Mouse (Mus musculus) cerebellum, postnatal 25 days (tissue): Measurements from ENCODE around the gene Olfr827.

Experiments
- DNase-seq, 2 experiments: peaks; one replicate each; pipeline ENCODE4 v3.0.0; 2021; ENCODE audit warnings: mixed read lengths in 2 of 2

The Olfr827 gene

DNA sequence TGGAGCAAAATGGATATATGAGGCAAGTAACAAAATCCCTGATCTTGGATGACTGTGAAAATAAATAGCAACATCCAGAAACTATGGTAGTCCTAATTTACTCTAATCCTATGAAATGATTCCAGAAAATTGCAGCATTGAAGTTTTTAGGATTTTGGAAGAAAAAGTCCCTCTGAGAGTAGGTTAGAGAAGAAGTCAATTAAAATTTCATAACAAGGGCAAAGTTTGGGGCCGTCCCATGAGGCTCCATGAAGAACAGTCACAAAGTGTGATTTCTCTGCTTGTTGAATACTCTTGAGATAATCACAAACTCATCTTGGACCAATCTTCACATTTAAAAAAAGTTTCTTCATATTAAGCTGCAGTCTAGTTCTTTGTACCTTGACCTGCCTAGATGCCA, at the start of gene Olfr827:
Gene Olfr827 (minus strand): TSS at position 101 of the 400 bp plus-strand sequence.
- DNase-seq, result no peak

GRCm38 (mm10) chr10:130263203-130263602, 49.0 kb upstream of the Olfr827 start:
- DNase-seq, result peak; percentile 81 to 83

GRCm38 (mm10) chr10:130259483-130259882, 45.3 kb upstream of the Olfr827 start:
- DNase-seq, result no peak

GRCm38 (mm10) chr10:130244271-130244670, 30.1 kb upstream of the Olfr827 start:
- DNase-seq, result peak; percentile 14 to 35

DNA sequence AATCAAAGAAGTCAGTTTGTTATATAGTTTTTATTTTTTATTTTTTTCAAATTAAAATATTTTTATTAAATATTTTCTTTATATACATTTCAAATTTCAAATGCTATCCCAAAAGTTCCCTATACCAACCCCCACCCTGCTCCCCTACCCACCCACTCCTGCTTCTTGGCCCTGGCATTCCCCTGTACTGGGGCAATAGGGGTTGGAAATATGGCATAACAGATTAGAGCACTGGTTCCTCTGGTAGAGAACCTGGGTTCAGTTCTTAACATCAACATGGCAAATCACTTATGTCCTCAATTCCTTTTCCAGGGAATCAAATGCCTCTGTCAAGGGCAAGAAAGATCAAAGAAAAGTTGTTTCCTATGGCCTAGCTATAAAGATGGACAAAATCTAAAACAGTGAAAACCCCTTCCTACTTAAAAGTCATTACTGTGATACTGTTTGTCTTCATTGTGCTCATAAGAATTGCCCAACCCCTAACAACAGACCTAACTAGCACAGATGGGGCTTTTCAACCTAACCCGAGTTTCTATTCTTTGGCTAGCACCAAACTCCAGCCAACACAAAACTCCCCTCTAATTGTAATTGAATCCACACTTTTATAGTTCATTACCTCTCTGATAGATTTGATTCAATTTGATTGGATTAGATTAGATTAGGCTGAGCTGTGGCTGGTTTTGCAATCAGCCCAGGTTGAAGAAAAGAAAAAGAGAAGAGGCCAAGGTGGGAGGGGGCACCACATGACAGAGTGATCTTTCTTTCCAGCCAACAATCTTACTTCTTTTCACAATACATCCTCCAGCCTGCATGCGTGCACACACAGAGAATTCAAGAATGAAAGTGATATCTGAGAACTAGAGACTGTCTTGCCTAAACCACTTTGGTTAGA, 24.4 kb upstream of the Olfr827 start:
- no peak for DNase-seq

DNA sequence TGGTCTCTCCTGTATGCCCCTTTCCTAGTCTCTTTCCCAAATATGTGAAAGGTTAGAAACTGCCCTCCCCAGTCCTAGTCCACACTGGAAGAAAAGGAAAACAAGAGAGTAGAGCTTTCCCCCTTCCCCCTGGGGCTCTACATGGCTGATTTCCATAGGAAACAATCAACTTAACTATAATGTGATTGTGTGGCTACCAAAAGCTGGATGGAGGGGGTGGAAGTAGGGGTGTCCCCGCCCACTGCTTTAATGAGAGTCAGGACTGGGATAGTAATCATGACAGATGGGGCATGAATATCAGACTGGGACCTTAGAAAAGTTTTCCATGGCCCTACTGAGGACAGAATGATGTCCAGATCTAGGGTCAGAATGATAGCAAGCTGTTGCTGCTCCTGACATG, 20.4 kb upstream of the Olfr827 start:
- no peak for DNase-seq

DNA sequence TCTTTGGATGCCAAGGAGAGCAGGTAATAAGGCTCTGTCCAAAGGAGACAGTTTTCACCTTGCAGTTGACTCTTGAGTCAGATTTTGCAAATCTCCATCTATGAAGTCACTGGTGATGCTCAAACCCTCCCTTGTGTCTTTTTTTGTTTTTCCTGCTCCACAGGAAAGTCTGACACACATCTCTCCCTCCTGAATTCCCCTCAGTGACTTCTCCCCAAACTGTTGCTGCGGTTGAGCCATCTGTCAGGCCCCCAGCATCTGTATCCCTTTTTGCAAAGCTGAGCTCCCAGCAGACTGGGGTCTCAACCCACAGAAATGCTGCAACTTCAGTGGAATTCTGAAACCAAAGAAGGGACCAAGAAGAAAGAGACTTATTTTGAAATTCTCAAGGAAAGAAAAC, 17.9 kb upstream of the Olfr827 start:
- DNase-seq, result no peak

GRCm38 (mm10) chr10:130229584-130229983, 15.4 kb upstream of the Olfr827 start:
- DNase-seq, result peak in 1 of 2 experiments; percentile 3

- DNase-seq, result peak; percentile 57 to 72
Measured at GRCm38 (mm10) chr10:130228246-130228645, 14.0 kb upstream of the Olfr827 start.

DNA sequence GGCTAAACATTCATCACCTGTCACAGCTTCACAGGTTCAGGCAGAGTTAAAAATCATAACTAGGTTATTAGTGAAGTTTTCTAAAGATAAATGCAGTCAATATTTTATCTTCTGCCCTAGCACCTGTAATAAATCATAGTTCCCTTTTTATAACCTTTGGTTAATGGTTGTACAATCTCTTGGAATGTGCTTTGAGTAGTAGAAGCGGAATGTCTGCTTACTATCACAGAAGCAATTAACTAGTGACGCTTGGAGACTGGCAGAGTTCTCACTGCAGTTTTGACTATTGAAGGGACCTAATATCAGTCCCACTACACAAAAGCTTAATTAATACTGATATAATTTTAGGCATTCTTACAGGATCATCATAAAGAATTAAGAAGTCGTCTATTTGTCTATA, 10.8 kb upstream of the Olfr827 start:
- no peak for DNase-seq

GRCm38 (mm10) chr10:130184086-130184485, 30.1 kb downstream of the Olfr827 start, which contains the start of gene Olfr826:
Gene Olfr826 (minus strand): TSS chr10:130184186.
- no peak for DNase-seq

GRCm38 (mm10) chr10:130166666-130167065, 47.5 kb downstream of the Olfr827 start, which contains the start of gene Olfr825:
Gene Olfr825 (minus strand): TSS chr10:130166766.
- DNase-seq, result no peak

- DNase-seq, result no peak
Measured at GRCm38 (mm10) chr10:130165196-130165595, 49.0 kb downstream of the Olfr827 start.
